Mouse (Mus musculus): ENCODE results near the gene Vmn2r32. TPM values are rescaled to one million over a fixed set of nuclear protein-coding genes. Genes with fewer than 3 reads are reported as not detected.

Gene Vmn2r32
- not detected in 2 replicates for polyA plus RNA-seq (2015; fragmentation: Nextera tagmentation; extraction: Ambion mirVana)

GRCm38 (mm10) chr7:7479918-7480317, at the start of gene Vmn2r32:
Vmn2r32 (minus strand) TSS chr7:7480018.

Other genes starting within 250 kb of the Vmn2r32 start
- gene Vmn2r29, start 232.7 kb downstream of the Vmn2r32 start, polyA plus RNA-seq (2015; fragmentation: Nextera tagmentation; extraction: Ambion mirVana), result 0.05 and 0.11 TPM in 2 replicates
- gene Gm45844, start 201.7 kb downstream of the Vmn2r32 start, polyA plus RNA-seq (2015; fragmentation: Nextera tagmentation; extraction: Ambion mirVana), result 1.2 TPM in 2 replicates
- 16.3 and 19.5 TPM in 2 replicates for gene Clcn4, start 179.2 kb downstream of the Vmn2r32 start, polyA plus RNA-seq (2015; fragmentation: Nextera tagmentation; extraction: Ambion mirVana)
- not detected in 2 replicates for gene Vmn2r30, start 142.4 kb downstream of the Vmn2r32 start, polyA plus RNA-seq (2015; fragmentation: Nextera tagmentation; extraction: Ambion mirVana)
- not detected in 2 replicates for gene Gm45783, start 105.4 kb downstream of the Vmn2r32 start, polyA plus RNA-seq (2015; fragmentation: Nextera tagmentation; extraction: Ambion mirVana)
- gene Vmn2r31, start 80.3 kb downstream of the Vmn2r32 start, polyA plus RNA-seq (2015; fragmentation: Nextera tagmentation; extraction: Ambion mirVana), result not detected in 2 replicates
- gene Vmn2r33, start 86.8 kb upstream of the Vmn2r32 start, polyA plus RNA-seq (2015; fragmentation: Nextera tagmentation; extraction: Ambion mirVana), result not detected in 2 replicates
- gene Vmn2r34, start 209.5 kb upstream of the Vmn2r32 start, polyA plus RNA-seq (2015; fragmentation: Nextera tagmentation; extraction: Ambion mirVana), result not detected in 2 replicates